Mouse (Mus musculus) embryonic facial prominence, embryonic 15.5 days (tissue): Measurements from ENCODE around the gene Morn1. TPM values are rescaled to one million over a fixed set of nuclear protein-coding genes. Genes with fewer than 3 reads are reported as not detected.

Experiments used
- ATAC-seq: fragments of 200-750 bp; cut with Nextera tagmentation; 2 replicates; pipeline ENCODE4 v1.8.0; 2017; ENCODE audit warnings: low read depth, moderate TSS enrichment; ENCODE audit not compliant: insufficient number of reproducible peaks, low FRiP score, low TSS enrichment
- H3K27ac ChIP-seq: fragments of 300-500 bp; sonication (generic); replicated peaks from 2 replicates; pipeline ENCODE4 v1.5.1; 2015; ENCODE audit warnings: mild to moderate bottlenecking, inconsistent platforms
- H3K27me3 ChIP-seq: fragments of 300-500 bp; sonication (generic); 2 replicates; pipeline ENCODE4 v1.6.1; 2015; ENCODE audit warnings: inconsistent platforms
- H3K36me3 ChIP-seq: fragments of 300-500 bp; sonication (generic); 2 replicates; pipeline ENCODE4 v1.6.1; 2015; ENCODE audit warnings: mild to moderate bottlenecking, inconsistent platforms
- H3K4me1 ChIP-seq: fragments of 300-500 bp; sonication (generic); 2 replicates; pipeline ENCODE4 v1.6.1; 2015; ENCODE audit warnings: inconsistent platforms
- H3K4me2 ChIP-seq: fragments of 300-500 bp; sonication (generic); replicated peaks from 2 replicates; pipeline ENCODE4 v1.6.1; 2015; ENCODE audit warnings: mild to moderate bottlenecking, inconsistent platforms
- H3K4me3 ChIP-seq: fragments of 300-500 bp; sonication (generic); replicated peaks from 2 replicates; pipeline ENCODE4 v1.5.1; 2015; ENCODE audit warnings: mild to moderate bottlenecking, inconsistent platforms
- H3K9ac ChIP-seq: fragments of 300-500 bp; sonication (generic); 2 replicates; pipeline ENCODE4 v1.6.1; 2015; ENCODE audit warnings: inconsistent platforms
- H3K9me3 ChIP-seq: fragments of 300-500 bp; sonication (generic); replicated peaks from 2 replicates; pipeline ENCODE4 v1.6.1; 2016; ENCODE audit warnings: inconsistent platforms
- WGBS: fragments of 180-500 bp; shearing (Covaris S2); methylation state at CpG from one replicate; pipeline ENCODE4 v1.1.7; 2015; 5-methylcytosine and 5-hydroxymethylcytosine counted together
- polyA plus RNA-seq: library from polyadenylated mRNA; unstranded; fragments of >200 nt; fragmentation: Nextera tagmentation; extraction: Ambion mirVana; gene quantifications from 2 replicates; pipeline ENCODE4 v1.2.1, GENCODE M21; 2015

The Morn1 gene
- polyA plus RNA-seq, 1 experiment from 2014 or later = 8.7 TPM

DNA sequence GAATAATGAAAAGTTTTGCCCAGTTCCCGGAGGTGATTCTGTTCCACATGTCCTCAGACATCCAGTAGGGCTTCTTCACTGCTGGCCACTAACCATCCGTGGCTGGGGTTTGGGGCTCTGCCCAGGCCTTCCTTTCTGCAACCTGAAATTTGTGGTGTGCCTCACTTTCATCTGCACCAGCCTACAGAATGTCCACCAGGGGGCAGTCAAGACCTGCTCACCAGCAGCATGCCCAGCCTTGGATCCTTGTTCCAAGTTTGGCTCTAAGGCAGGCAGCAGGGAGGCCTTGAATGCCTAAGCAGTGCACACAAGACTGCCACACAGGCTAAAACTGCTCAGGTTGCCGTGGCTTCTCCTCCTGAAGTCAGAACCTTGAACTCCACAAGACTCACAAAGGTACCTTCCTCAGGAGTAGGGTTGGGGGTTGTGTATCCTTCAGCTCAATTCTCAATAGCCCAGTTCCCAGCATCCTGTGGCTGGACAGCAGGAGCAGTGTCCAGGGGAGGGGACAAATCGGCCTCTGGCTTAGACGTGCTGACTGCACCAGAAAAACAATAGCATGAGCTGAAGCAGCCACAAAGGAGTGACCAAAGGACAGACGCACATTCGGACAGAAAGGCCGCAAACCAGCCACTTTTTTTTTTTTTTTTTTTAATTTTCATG, 9.0 kb downstream of the Morn1 start:
- Histone ChIP-seq H3K4me3 (no peak overlapping the region), H3K4me2 (no peak overlapping the region), H3K9ac (no peak overlapping the region), H3K36me3 (no peaks in the 10 kb centered on the region), H3K9me3 (no peaks in the 10 kb centered on the region), H3K4me1 (peaks cover 15% of the 10 kb centered on the region), H3K27me3 (no peaks in the 10 kb centered on the region), H3K27ac (peak overlapping the region; percentile 49; the same call in 1 of the 2 replicates)
- peak; percentile 73 for ATAC-seq
- WGBS = 46% methylated on average over 8 of the region's 8 CpGs

DNA sequence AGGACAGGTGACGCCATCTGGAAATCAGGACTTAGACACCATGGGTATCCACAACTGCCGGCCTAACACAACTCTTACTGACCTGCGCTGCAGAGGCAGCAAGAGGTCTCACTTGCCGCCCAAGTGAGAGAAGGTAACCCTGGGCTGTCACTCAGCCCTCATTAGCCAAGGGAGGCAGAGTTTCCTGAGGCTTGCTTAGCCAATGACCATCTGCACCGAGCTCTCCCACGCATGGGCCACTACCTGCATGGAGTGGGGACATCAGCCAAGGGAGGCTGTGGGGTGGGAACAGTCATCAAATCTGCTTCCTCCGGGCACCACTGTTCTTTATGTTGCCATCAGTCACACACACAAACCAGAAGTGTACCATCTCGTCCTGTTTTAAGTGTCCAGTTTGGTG, 9.6 kb downstream of the Morn1 start:
- Histone ChIP-seq H3K4me1 (peaks cover 15% of the 10 kb centered on the region), H3K9ac (no peak overlapping the region), H3K9me3 (no peaks in the 10 kb centered on the region), H3K27me3 (no peaks in the 10 kb centered on the region), H3K4me2 (no peak overlapping the region), H3K27ac (0 out of 2 replicates have a peak overlapping the region, but pooled peaks have one; percentile 49), H3K36me3 (no peaks in the 10 kb centered on the region), H3K4me3 (no peak overlapping the region)
- no peak for ATAC-seq
- WGBS = 87% methylated on average over 8 of the region's 8 CpGs

DNA sequence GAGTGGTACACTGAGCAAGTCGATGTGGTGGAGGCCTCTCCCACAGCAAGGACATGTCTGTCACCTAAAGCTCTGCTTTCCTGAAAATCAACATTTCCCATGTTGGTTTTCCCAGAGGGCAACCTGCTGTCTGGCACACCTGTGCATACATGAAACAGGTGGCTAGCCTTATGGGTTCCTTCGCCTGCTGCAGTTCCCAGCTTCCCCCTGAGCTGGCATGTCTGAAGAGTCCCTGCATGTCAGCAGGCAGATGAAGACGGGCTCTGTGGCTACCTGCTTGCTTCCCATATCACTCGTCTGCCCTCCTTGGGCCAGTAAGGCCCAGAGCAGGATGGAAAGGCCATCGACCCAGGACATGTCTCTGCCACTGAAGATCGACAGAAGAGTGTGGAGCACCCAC, 11.1 kb downstream of the Morn1 start:
- 72% methylated on average over 6 of the region's 6 CpGs for WGBS
- no peak overlapping the region for H3K4me3 ChIP-seq
- H3K27ac ChIP-seq = no peak overlapping the region
- no peak overlapping the region for H3K4me2 ChIP-seq
- no peaks in the 10 kb centered on the region for H3K9me3 ChIP-seq
- no peaks in the 10 kb centered on the region for H3K36me3 ChIP-seq
- peaks cover 15% of the 10 kb centered on the region for H3K4me1 ChIP-seq
- H3K27me3 ChIP-seq = no peaks in the 10 kb centered on the region
- no peak for ATAC-seq
- H3K9ac ChIP-seq = no peak overlapping the region

DNA sequence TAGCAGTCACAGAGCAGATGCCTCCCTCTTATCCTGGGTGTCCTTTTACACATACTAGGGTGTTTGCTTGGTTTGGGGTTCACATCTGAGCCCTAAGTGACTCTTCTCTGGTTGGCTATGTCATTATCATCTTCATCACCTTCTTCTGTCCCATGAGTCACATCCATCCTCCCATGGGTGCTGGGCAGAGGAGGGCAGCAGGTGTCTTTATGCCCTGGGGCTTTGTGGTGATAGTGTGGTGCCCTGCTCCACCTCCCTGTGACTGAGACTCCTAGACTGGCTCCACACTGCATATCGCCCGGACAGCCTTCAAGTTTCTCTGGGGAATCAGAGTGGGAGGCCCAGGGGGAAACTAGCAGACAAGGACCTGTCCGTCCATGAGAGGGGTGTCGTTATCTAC, 12.2 kb downstream of the Morn1 start:
- Histone ChIP-seq H3K27ac (no peak overlapping the region), H3K9ac (no peak overlapping the region), H3K4me2 (no peak overlapping the region), H3K36me3 (no peaks in the 10 kb centered on the region), H3K4me3 (no peak overlapping the region), H3K9me3 (no peaks in the 10 kb centered on the region), H3K4me1 (peaks cover 15% of the 10 kb centered on the region), H3K27me3 (no peaks in the 10 kb centered on the region)
- 79% methylated on average over 4 of the region's 4 CpGs for WGBS
- no peak for ATAC-seq

DNA sequence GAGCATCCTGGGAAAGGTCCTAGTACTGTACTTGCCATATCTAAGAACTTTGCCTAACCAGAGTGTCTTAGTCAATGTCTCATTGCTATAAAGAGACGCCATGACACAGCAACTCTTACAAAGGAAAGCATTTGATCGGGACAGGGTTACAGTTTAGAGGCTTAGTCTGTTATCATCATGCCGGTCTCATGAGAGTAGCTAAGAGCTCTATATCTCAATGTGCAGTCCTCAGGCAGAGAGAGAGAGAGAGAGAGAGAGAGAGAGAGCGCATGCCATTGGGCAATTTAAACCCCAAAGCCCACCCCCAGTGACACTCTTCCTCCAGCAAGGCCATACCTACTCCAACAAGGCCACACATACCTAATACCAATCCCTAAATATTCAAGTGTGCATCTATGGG, 21.5 kb downstream of the Morn1 start:
- H3K4me1 ChIP-seq = peaks cover 3% of the 10 kb centered on the region; the same call in 1 of the 2 replicates
- 98% methylated on average over 4 of the region's 4 CpGs for WGBS
- no peaks in the 10 kb centered on the region for H3K36me3 ChIP-seq
- no peak overlapping the region for H3K4me2 ChIP-seq
- no peak for ATAC-seq
- no peaks in the 10 kb centered on the region for H3K27me3 ChIP-seq
- no peak overlapping the region for H3K27ac ChIP-seq
- no peaks in the 10 kb centered on the region for H3K9me3 ChIP-seq
- no peak overlapping the region for H3K4me3 ChIP-seq
- H3K9ac ChIP-seq = no peak overlapping the region

DNA sequence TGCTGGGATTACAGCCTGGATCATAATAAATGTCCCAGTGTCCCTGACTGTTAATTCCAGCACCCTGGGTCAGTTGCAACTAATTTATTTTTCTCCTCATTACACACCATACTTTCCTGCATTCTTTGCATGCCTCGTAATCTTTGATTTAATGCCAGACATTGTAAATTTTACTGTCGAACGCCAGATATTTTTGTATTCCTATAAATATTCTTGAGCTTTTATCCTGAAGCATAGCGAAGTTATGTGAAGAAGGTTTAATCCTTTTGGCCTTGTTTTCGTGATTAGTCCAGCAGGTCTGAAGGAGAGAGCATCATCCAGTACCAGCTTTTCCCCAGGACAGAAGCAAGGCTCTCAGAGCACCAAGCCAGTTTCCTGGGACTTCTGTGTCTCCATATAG, 23.1 kb downstream of the Morn1 start:
- Histone ChIP-seq H3K27ac (no peak overlapping the region), H3K4me1 (peaks cover 14% of the 10 kb centered on the region), H3K9me3 (no peaks in the 10 kb centered on the region), H3K4me3 (no peak overlapping the region), H3K27me3 (no peaks in the 10 kb centered on the region), H3K36me3 (no peaks in the 10 kb centered on the region), H3K9ac (no peak overlapping the region), H3K4me2 (no peak overlapping the region)
- WGBS = 52% methylated on average over 5 of the region's 5 CpGs
- ATAC-seq = no peak

DNA sequence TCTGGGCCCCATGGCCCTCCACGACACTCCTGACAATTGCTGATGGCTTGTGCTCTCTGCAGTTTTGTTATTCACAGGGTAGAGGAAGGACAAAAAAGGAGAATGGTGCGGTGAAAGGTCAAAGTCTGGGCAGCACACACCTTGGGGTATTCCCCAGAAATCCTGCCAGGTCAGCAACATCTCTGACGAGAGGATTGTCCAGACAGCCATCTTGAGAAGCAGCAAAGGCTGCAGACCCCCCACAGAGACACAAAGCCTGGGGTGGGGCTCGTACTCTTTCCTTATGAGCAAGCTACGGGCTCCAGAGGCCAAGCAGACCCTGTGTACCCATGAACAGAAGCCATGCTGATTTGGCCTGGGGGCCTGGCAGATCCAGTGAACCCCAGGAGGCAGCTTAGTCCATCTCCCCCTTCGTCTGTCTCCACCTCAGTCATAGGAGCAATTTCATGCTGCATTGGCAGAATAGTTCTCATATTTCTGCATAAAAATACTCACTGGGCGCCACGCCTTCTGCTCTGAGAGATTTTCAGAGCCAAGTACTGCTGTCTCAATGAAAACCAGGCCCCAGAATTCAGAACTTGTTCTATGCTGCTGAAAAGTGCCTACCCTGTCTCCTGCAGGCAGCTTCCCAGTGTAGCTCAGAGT, 27.5 kb downstream of the Morn1 start:
- peaks cover 47% of the 10 kb centered on the region for H3K4me1 ChIP-seq
- no peak overlapping the region for H3K9ac ChIP-seq
- 24% methylated on average over 8 of the region's 8 CpGs for WGBS
- H3K36me3 ChIP-seq = no peaks in the 10 kb centered on the region
- no peaks in the 10 kb centered on the region for H3K27me3 ChIP-seq
- 0 out of 2 replicates have a peak overlapping the region, but pooled peaks have one; percentile 17 for H3K4me2 ChIP-seq
- peak; percentile 39 for ATAC-seq
- H3K4me3 ChIP-seq = no peak overlapping the region
- H3K27ac ChIP-seq = peak overlapping the region; percentile 89
- no peaks in the 10 kb centered on the region for H3K9me3 ChIP-seq

DNA sequence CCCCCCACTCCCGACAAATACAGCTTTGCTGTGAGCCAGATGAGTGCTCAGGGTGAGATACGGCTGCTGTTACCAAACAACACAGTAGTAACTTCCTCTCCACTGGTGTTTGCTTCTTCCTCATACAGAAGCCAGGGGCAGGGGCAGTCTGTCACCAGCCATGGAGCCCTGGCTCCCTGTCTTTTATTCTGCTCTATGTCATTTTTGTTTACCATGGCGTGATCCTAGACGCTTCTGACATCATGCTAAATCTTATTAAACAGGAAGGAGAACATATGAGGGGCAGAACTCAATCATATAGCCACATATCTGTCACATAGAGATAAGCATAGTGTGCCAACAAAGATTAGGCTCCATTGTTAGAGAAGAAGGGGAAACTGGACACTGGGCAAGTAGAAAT, 30.2 kb downstream of the Morn1 start:
- 67% methylated on average over 4 of the region's 4 CpGs for WGBS
- H3K27ac ChIP-seq = peak overlapping the region; percentile 59; the same call in 1 of the 2 replicates

DNA sequence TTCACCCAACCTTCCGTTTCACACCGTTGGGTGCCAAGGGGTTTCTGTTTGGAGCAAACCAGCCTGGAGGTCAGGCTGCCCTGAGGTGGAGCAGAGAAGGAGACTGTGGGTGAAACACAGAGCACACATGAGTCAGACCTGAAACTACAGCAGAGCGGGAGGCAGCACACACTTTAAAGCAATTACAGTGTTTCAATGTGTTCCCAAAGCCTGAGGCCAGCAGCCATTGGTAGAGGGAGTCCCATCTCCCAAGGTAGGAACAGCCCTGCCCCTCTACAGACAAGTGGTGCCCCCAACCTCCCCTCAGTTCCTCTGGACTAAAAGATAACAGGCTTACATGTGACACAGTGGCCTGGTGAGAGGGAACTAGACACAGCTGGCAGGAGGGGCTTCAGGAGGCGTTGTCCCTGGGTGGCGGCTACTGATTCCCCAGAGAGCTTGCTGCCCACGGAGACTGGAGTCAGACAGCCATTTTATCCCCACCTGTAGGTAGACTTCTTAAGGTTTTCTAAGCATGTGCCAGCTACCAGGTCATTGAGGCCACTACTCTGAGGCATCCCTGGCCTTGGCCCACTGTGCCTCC, 31.1 kb downstream of the Morn1 start:
- Histone ChIP-seq H3K27ac (no peak overlapping the region), H3K9ac (no peak overlapping the region), H3K27me3 (no peaks in the 10 kb centered on the region), H3K4me1 (peaks cover 72% of the 10 kb centered on the region), H3K4me3 (no peak overlapping the region), H3K9me3 (no peaks in the 10 kb centered on the region), H3K4me2 (no peak overlapping the region), H3K36me3 (no peaks in the 10 kb centered on the region)
- WGBS = 82% methylated on average over 6 of the region's 6 CpGs
- no peak for ATAC-seq

More for the DNA sequence above, 30.2 kb downstream of the Morn1 start:
- no peaks in the 10 kb centered on the region for H3K27me3 ChIP-seq
- ATAC-seq = no peak
- no peak overlapping the region for H3K9ac ChIP-seq
- H3K36me3 ChIP-seq = no peaks in the 10 kb centered on the region
- no peak overlapping the region for H3K4me2 ChIP-seq
- no peak overlapping the region for H3K4me3 ChIP-seq
- no peaks in the 10 kb centered on the region for H3K9me3 ChIP-seq
- peaks cover 63% of the 10 kb centered on the region for H3K4me1 ChIP-seq

DNA sequence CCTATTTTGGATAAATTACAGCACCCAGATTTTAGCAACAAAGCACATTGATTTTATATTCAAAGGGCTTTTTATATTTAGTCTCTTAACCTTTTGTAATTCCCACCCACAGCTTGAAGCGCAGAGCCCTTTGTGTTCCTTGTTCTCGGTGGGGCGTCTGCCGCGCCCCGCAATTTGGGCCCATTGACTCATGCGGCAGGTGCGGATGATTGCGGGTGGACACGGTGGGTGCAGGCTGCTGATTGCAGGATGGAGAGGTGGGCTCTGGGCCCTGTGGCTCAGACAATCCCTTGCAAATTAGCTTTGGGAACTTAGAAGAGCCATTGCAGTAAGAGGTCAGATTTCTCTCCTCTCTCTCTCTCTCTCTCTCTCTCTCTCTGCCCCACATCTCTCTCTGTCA, 31.9 kb downstream of the Morn1 start:
- H3K4me1 ChIP-seq = peaks cover 80% of the 10 kb centered on the region
- H3K4me3 ChIP-seq = no peak overlapping the region
- no peak overlapping the region for H3K4me2 ChIP-seq
- H3K9me3 ChIP-seq = no peaks in the 10 kb centered on the region
- no peak overlapping the region for H3K9ac ChIP-seq
- H3K36me3 ChIP-seq = no peaks in the 10 kb centered on the region
- H3K27me3 ChIP-seq = no peaks in the 10 kb centered on the region
- 86% methylated on average over 10 of the region's 10 CpGs for WGBS
- no peak overlapping the region for H3K27ac ChIP-seq
- no peak for ATAC-seq

DNA sequence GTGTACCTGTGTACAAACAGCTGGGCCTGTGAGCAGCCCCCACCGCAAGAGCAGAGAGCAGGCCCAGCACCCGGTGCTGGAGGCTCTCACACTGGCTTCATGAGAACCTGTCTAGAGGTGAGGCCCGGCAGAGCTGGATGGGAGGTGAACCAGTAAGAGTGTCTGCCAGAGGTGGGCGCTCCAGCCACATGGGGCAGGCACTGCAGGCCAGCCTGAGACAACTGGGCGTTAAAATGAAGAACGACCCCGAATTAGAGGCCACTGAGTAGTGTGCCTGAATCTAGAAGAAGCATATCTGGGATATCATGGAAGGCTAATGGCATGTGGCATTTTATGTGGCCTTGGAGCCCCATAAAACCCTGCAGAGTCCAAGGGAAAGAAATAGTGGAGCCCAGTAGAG, 33.7 kb downstream of the Morn1 start:
- Histone ChIP-seq H3K36me3 (no peaks in the 10 kb centered on the region), H3K4me2 (no peak overlapping the region), H3K27ac (peak overlapping the region; percentile 18), H3K9ac (no peak overlapping the region), H3K4me1 (peaks cover 79% of the 10 kb centered on the region), H3K27me3 (no peaks in the 10 kb centered on the region), H3K9me3 (no peaks in the 10 kb centered on the region), H3K4me3 (no peak overlapping the region)
- 85% methylated on average over 7 of the region's 7 CpGs for WGBS
- no peak for ATAC-seq
